Mouse (Mus musculus) lung, embryonic 16.5 days (tissue): ENCODE data around the gene Pgm3. TPM values are rescaled to one million over a fixed set of nuclear protein-coding genes. Genes with fewer than 3 reads are reported as not detected.

ENCODE experiments used
- ATAC-seq: fragments of 200-750 bp; cut with Nextera tagmentation; 2 replicates; pipeline ENCODE4 v1.8.0; 2017; ENCODE audit warnings: low read depth, mild to moderate bottlenecking, moderate library complexity
- H3K27ac ChIP-seq: fragments of 300-500 bp; sonication (generic); 2 replicates; pipeline ENCODE4 v1.5.1; 2014; ENCODE audit warnings: mild to moderate bottlenecking, control low read depth, low read length
- H3K27me3 ChIP-seq: fragments of 300-500 bp; sonication (generic); 2 replicates; pipeline ENCODE4 v1.6.1; 2014; ENCODE audit warnings: low read depth, low read length, mixed read lengths; ENCODE audit not compliant: control insufficient read depth, insufficient read depth
- H3K36me3 ChIP-seq: fragments of 300-500 bp; sonication (generic); 2 replicates; pipeline ENCODE4 v1.6.1; 2014; ENCODE audit warnings: low read length; ENCODE audit not compliant: control insufficient read depth, insufficient read depth
- H3K4me1 ChIP-seq: fragments of 300-500 bp; sonication (generic); replicated peaks from 2 replicates; pipeline ENCODE4 v1.6.1; 2014; ENCODE audit warnings: low read length, mixed read lengths; ENCODE audit not compliant: control insufficient read depth, insufficient read depth
- H3K4me2 ChIP-seq: fragments of 300-500 bp; sonication (generic); 2 replicates; pipeline ENCODE4 v1.6.1; 2014; ENCODE audit warnings: low read depth, low read length, control low read depth
- H3K4me3 ChIP-seq: fragments of 300-500 bp; sonication (generic); 2 replicates; pipeline ENCODE4 v1.5.1; 2014; ENCODE audit warnings: mild to moderate bottlenecking, low read length, control low read depth
- H3K9ac ChIP-seq: fragments of 300-500 bp; sonication (generic); 2 replicates; pipeline ENCODE4 v1.6.1; 2014; ENCODE audit warnings: low read length, control low read depth
- H3K9me3 ChIP-seq: fragments of 300-500 bp; sonication (generic); 2 replicates; pipeline ENCODE4 v1.6.1; 2016; ENCODE audit warnings: low read length; ENCODE audit not compliant: control insufficient read depth
- WGBS: fragments of 180-500 bp; shearing (Covaris S2); extraction: QIAGEN DNeasy Blood & Tissue Kit; methylation state at CpG from one replicate; pipeline ENCODE4 v1.1.7; 2014; 5-methylcytosine and 5-hydroxymethylcytosine counted together
- polyA plus RNA-seq: library from polyadenylated mRNA; unstranded; fragments of >200 nt; fragmentation: Nextera tagmentation; extraction: Ambion mirVana; gene quantifications from 2 replicates; pipeline ENCODE4 v1.2.1, GENCODE M21; 2015

Pgm3 gene
- polyA plus RNA-seq, 1 experiment from 2014 or later = 41.1 TPM

GRCm38 (mm10) chr9:86592676-86593668, 21.3 kb upstream of the Pgm3 start:
- no peaks in the 10 kb centered on the region for H3K27me3 ChIP-seq
- H3K4me2 ChIP-seq = no peak overlapping the region
- ATAC-seq = no peak; the same call in 1 of the 2 replicates
- no peak overlapping the region for H3K9ac ChIP-seq
- peaks cover 8% of the 10 kb centered on the region; the same call in 1 of the 2 replicates for H3K4me1 ChIP-seq
- no peak overlapping the region for H3K27ac ChIP-seq
- no peaks in the 10 kb centered on the region for H3K36me3 ChIP-seq
- H3K4me3 ChIP-seq = no peak overlapping the region
- H3K9me3 ChIP-seq = no peaks in the 10 kb centered on the region
- 68% methylated on average over 19 of the region's 19 CpGs for WGBS

DNA sequence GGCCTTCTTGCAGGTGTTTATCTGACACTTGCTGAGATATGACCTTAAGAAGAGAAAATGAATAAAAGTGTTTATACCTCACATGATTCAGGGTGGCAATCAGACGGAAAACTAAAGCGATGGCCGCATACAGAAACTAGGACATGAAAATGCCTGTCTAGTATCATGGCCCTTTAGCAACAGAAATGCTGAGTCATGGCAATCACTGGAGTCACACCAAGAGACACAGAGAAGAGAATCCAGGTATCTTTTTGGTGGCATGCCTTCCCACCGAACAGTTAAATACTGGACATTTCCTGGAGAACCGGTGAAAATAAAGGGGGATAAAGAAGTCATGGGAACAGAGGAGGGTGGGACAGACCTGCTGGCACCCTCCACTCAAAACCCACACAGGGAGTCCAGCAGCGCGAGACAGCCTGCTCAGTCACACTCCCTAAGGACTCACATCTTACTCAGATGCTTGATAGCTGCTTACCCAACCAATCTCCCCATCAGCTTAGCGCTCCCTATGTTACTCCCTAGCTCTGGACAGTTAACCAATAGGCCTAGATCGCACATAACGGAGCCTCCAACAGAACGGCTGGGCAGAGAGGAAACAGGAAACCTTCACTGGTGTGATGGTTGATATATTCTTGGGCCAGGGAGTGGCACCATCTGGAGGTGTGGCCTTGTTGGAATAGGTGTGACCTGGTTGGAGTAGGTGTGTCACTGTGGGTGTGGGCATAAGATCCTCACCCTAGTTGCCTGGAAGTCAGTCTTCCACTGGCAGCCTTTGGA, 15.6 kb upstream of the Pgm3 start:
- no peak for ATAC-seq
- 87% methylated on average over 11 of the region's 11 CpGs for WGBS
- no peaks in the 10 kb centered on the region for H3K27me3 ChIP-seq

DNA sequence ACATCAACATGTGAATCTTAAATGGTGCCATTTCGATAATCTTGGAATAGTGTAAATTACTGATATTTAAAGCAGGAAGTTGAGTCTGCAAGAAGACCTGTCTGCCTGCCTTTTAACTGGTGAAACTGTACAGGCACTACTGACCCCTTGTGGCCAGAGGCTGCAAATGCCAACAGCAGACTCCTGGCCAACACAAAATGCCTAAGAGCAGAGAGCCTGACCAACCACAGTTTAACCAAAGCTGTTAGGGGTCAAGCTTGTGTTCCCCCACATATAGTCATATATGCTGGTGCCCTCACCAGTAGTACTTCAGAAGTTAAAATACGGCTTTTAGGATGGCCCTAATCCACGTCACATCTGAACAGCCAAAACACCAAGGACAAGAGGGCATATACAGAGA, 12.1 kb upstream of the Pgm3 start:
- Histone ChIP-seq H3K27ac (no peak overlapping the region), H3K36me3 (no peaks in the 10 kb centered on the region), H3K9ac (no peak overlapping the region), H3K4me3 (no peak overlapping the region), H3K9me3 (no peaks in the 10 kb centered on the region), H3K27me3 (no peaks in the 10 kb centered on the region), H3K4me1 (no peaks in the 10 kb centered on the region), H3K4me2 (no peak overlapping the region)
- 0 out of 2 replicates have a peak, but pooled peaks have one; percentile 49 for ATAC-seq
- 52% methylated on average over 3 of the region's 3 CpGs for WGBS

More for the DNA sequence above, 15.6 kb upstream of the Pgm3 start:
- Histone ChIP-seq H3K9ac (no peak overlapping the region), H3K27ac (no peak overlapping the region), H3K9me3 (no peaks in the 10 kb centered on the region), H3K4me3 (no peak overlapping the region), H3K4me2 (no peak overlapping the region), H3K4me1 (no peaks in the 10 kb centered on the region), H3K36me3 (no peaks in the 10 kb centered on the region)

GRCm38 (mm10) chr9:86579657-86580056, 8.0 kb upstream of the Pgm3 start:
- no peak overlapping the region for H3K9ac ChIP-seq
- no peak overlapping the region for H3K4me3 ChIP-seq
- H3K9me3 ChIP-seq = no peaks in the 10 kb centered on the region
- H3K4me2 ChIP-seq = no peak overlapping the region
- no peak for ATAC-seq
- 67% methylated on average over 10 of the region's 10 CpGs for WGBS
- H3K27ac ChIP-seq = no peak overlapping the region
- no peaks in the 10 kb centered on the region for H3K4me1 ChIP-seq
- no peaks in the 10 kb centered on the region for H3K27me3 ChIP-seq
- H3K36me3 ChIP-seq = no peaks in the 10 kb centered on the region

- H3K4me2 ChIP-seq = no peak overlapping the region
- H3K27me3 ChIP-seq = no peaks in the 10 kb centered on the region
- 77% methylated on average over 6 of the region's 6 CpGs for WGBS
- H3K4me1 ChIP-seq = peaks cover 13% of the 10 kb centered on the region
- H3K9me3 ChIP-seq = no peaks in the 10 kb centered on the region
- ATAC-seq = no peak
- H3K27ac ChIP-seq = no peak overlapping the region
- no peak overlapping the region for H3K9ac ChIP-seq
- no peaks in the 10 kb centered on the region for H3K36me3 ChIP-seq
- H3K4me3 ChIP-seq = no peak overlapping the region
These were observed 3.5 kb upstream of the Pgm3 start for GRCm38 (mm10) chr9:86575178-86575577.

- no peak overlapping the region for H3K9ac ChIP-seq
- ATAC-seq = no peak
- H3K4me1 ChIP-seq = peaks cover 20% of the 10 kb centered on the region
- no peak overlapping the region for H3K27ac ChIP-seq
- H3K4me2 ChIP-seq = no peak overlapping the region
- WGBS = 65% methylated on average over 20 of the region's 20 CpGs
- no peaks in the 10 kb centered on the region for H3K27me3 ChIP-seq
- H3K36me3 ChIP-seq = peaks cover 6% of the 10 kb centered on the region
- no peak overlapping the region for H3K4me3 ChIP-seq
- H3K9me3 ChIP-seq = no peaks in the 10 kb centered on the region
These were observed 2.1 kb upstream of the Pgm3 start for GRCm38 (mm10) chr9:86573616-86574303.

- Histone ChIP-seq H3K27ac (no peak overlapping the region), H3K4me3 (peak overlapping the region; percentile 65), H3K9ac (peak overlapping the region; percentile 68; the same call in 1 of the 2 replicates), H3K4me2 (peak overlapping the region; percentile 100), H3K27me3 (no peaks in the 10 kb centered on the region), H3K36me3 (peaks cover 8% of the 10 kb centered on the region), H3K9me3 (no peaks in the 10 kb centered on the region), H3K4me1 (peaks cover 20% of the 10 kb centered on the region)
- peak; percentile 36 for ATAC-seq
- 11% methylated on average over 13 of the region's 13 CpGs for WGBS
These were observed 1.1 kb upstream of the Pgm3 start for GRCm38 (mm10) chr9:86572636-86573291.

DNA sequence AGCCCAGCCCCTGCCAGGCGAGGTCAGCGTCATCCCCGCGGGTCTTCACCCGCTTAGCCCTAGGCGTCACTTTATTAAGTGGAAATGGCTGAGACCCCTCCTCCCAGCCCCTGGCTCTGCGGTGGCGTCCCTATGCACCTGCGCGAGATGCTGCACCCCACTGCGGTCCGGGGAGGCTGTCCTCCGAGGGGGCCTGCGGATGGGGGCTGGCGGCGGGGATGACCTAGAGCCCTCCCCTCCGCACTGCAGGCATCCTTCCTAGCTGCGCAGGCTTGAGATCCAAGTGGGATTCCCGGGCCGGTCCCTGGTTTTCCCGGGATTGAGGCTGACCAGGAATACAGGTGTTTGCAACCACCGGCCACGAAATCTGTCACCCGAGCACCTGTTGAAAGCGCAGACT, 554 bp upstream of the Pgm3 start:
- peak; percentile 22; the same call in 1 of the 2 replicates for ATAC-seq
- peak overlapping the region; percentile 100 for H3K4me2 ChIP-seq
- H3K9ac ChIP-seq = peak overlapping the region; percentile 68
- no peaks in the 10 kb centered on the region for H3K9me3 ChIP-seq
- peaks cover 8% of the 10 kb centered on the region for H3K36me3 ChIP-seq
- peaks cover 20% of the 10 kb centered on the region for H3K4me1 ChIP-seq
- WGBS = under 1% methylated on average over 25 of the region's 25 CpGs
- peak overlapping the region; percentile 65 for H3K4me3 ChIP-seq
- H3K27me3 ChIP-seq = no peaks in the 10 kb centered on the region
- H3K27ac ChIP-seq = no peak overlapping the region
